Mouse (Mus musculus) embryonic fibroblast, embryonic 13.5 days (primary cell): Measurements from ENCODE around the gene Orm2.

Source experiments
- CTCF ChIP-seq: IDR thresholded peaks from 2 replicates; pipeline ENCODE4 v1.5.1; 2011; ENCODE audit warnings: mild to moderate bottlenecking, control low read depth, low read length, moderate library complexity, borderline replicate concordance; ENCODE audit not compliant: insufficient read depth
- POLR2A ChIP-seq: IDR thresholded peaks from 2 replicates; pipeline ENCODE4 v1.6.1; 2011; ENCODE audit warnings: low read depth, mild to moderate bottlenecking, control low read depth, low read length, moderate library complexity

- no peak for TF ChIP-seq POLR2A
- TF ChIP-seq CTCF, result no peak
These were observed 40.3 kb downstream of the Orm2 start for GRCm38 (mm10) chr4:63402558-63402957.
